Mouse (Mus musculus) layer of hippocampus, adult 8-10 months (tissue): ENCODE measurements around the gene Il6ra. TPM values are rescaled to one million over a fixed set of nuclear protein-coding genes. Genes with fewer than 3 reads are reported as not detected.

Source experiments
- DNase-seq, 2 experiments: peaks; one replicate each; pipeline ENCODE4 v3.0.0; 2022; ENCODE audit warnings: low spot score in 2 of 2
- total RNA-seq, 4 experiments: library from RNA; stranded (reverse); gene quantifications; 2 replicates each; pipeline ENCODE4 v1.2.4; 2022

Gene Il6ra
- total RNA-seq, 4 experiments from 2014 or later: 6.6 to 9.4 (median 8.1) TPM

DNA sequence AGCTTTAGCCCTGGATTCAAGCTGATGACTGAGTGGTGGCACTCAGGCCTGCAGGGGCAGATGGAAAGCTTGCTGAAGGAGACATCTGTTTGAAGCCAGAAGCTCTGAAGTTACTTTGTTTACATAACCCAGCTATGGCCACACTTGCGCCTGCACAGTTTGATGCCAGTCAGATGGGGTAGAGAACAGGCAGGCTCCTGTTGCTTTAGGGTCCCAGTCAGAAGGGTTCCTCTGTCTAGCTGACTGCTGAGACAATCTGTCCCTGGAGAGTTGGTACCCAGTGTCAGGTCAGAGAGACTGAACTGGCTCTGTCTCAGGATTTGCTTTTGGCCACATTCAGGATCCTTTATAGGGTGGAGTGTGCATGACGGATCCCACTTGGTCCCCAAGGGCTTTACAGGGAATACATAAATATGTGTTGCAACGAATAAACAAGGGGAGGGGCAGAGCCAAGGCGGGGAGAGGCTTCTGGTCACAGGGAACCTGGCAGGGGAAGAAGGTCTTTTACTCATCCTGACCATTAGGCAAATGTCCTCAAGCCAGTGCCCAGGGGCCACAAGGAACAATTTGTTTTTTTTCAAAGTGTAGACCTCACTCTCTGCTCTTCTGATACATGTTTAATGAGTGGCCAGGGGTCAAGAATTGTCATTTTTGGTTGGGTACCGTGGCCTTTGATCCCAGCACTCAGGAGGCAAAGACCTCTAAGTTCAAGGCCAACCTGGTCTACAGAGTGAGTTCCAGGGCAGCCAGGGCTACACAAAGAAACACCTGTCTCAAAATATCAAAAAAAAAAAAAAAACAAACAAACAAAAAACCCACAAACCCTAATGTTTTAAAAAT is 3.1 kb downstream of the Il6ra start:
- no peak for DNase-seq

DNA sequence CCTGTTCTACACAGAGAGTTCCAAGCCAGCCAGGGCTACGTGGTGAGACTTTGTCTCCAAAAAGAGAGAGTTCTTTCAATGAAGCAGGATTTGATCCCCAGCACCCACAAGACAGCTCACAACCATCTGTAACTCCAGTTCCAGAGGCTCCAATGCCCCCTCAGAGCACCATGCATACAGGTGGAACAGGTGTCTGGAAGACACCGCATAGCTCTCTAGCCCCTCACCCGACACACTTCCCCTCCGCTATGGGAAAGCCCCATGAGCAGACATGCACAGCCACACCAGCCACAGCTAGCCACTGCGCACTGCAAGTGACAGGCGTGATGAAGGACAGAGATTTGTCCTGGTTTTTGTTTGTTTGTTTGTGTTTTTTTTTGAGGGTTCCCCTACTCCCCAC is 4.2 kb downstream of the Il6ra start:
- no peak for DNase-seq

DNA sequence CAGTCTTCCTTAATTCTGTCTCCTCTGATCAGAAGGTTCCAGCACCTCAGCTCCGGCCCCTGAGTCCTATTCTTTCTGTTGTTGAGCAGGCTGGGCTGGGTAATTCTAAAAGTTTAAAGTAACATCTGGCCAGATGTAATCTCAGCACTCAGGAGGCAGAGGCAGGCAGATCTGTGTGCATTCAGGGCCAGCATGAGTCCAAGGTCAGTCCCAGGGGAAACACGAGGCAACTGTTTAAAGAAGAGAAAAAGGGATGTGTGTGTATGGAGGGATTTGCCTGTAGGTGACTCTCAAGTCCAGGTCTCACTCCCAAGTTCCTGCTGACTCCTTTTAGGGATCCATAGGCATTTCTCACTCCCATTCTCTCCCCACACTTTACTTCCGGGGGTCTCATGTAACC is 5.2 kb downstream of the Il6ra start:
- DNase-seq: no peak

DNA sequence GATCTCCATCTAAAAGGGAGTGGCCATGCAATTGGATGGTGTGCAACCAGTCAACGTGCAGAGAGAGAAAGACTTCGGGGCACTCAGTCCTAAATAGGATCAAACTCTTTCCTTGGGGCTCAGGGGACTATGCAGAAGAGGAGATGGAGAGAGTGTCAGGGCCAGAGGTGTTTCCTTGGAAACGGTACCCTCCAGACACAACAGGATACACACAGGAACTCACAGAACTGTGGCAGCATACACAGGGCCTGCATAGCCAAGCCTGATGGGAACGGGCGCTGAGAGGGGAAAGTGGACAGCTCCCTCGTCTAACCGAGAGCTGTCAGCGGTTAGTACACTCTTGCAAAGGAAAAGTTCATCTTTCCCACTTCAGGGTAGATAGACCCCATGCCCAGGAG is 13.5 kb downstream of the Il6ra start:
- DNase-seq: no peak

DNA sequence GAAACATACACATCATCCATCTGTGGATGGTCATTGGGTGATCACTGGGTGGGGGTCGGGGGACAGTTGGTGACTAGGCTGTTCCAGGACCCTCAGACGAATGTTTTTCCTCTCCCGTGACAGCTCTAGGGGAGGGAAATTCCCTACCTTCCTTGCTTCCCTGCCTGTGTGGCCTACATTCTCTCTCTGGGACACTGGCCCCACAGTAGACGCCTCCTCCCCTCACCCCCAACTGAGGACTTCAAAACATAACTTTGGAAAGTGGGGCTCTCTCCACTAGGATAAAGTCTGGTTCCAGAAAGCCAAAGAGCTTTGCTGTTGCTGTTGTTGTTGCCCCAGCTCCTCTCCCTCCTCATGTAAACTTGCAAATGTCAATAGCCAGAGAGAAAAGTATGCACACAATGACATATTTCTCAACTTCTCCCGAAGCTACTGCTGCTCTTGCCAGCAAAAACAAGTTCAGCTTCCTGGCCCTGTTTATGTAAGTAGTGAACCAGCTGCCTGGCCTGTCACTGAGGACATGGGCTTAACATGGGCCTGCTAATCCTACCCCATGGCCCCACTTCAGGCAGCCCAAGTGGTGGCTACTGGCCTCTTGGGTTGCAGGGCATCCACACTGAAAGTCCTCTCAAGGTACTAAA is 14.0 kb downstream of the Il6ra start:
- no peak for DNase-seq

DNA sequence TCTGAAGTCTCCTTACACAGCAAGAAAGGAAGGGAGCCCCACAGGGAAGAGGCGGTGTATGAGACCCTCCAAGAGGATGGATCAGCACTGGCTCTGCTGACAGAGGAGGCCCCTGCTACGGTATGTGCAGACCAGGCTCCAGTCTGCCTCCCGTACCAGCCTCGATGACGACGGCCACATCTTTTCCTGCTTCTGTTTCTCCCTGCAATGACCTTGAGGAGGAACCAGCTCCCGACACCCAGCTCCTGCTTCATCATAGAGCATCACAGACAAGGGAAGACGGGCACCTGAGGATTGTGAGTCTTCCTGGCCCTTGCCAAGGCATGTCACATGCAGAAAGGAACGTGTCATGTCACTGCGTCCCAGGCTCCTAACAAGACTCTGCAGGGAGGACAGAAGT is 15.0 kb downstream of the Il6ra start:
- no peak for DNase-seq

DNA sequence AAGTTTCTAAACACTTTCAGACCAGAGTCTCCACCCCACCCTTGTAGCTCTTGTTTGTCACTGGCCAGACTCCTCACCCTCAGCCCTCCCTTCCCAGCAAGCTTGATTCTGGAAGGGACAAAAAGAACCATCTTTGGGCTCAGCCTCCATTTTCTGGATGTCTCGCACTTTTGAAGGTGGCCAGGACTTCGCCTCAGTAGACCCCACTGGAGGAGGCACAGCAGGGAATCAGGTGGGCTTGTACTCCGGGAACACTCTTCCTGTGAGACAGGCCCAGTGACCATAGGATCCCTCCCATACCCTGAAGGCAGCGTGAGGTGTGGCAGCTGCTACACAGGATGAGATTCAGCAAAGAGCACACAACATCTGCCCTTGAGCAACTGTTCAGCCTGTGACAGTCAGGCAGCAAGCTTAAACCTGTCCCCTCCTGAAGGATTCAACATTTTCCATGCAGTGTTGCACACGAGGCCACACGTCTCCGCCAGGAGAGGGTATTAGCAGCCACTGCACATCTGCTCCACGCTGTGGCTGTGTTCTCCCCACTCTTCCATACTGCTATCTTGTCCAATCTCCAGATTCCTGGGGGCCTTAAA is 15.7 kb downstream of the Il6ra start:
- DNase-seq: no peak

DNA sequence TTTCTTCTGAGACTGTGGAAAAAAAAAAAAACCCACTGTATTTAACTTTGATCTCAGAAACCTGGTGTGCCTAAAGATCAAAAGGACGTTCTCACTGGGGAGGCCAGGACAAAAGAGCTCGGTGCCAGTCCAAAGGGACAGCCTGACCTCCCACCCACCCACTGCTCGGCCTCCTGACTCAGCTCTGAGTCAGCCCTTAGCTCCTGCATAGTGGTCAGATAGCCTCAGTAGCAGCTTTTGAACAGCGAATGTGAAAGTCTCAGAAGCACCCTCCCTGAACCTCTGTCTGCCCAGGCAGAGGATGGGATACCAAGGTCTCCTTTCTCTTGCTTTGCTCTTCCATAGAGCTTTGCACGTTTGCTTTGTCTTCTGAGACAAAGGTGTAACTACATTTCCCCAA is 16.4 kb downstream of the Il6ra start:
- no peak for DNase-seq

DNA sequence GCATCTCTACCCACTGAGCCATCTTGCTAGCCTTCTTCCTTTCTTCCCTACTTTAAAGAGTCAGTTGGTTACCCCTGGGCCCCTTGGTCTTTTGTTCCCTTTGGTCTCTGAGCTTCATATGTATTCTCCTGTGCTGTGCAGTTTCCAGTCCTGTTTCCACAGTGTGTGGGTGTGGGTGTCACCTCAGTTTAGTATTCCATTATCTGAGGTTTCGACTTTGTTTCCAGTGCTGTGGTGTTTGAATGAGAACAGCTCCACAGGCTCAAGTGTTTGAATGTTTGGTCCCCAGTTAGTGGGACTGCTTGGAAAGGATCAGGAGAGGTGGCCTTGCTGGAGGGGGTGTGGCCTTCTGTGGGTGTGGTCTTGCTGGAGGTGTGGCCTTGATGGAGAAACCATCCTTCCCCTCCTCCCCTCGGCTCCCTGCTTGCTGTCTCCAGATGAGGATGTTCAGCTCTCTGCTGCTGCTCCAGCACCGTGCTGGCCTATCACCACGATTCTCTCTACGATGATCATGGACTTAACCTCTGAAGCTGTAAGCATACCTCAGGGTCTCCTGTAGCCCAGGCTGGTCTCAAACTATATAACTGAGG is 20.4 kb downstream of the Il6ra start:
- no peak for DNase-seq

DNA sequence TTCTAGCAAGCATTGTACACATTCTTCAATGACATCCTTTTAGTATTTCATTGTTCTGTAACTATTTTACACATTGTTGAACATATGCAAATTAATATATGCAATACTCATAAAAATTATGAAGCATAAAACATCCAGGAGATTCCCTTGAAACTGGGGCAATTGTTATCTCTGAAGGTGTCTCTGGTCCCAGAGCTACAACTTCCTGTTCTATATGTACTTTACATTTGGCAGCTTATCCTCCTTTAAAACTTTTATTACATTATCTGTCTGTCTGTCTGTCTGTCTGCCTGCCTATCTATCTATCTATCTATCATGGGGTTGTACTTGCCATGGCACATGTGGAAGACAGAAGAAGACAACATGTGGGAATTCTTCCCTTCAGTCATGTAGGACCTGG is 21.3 kb downstream of the Il6ra start:
- DNase-seq: no peak

DNA sequence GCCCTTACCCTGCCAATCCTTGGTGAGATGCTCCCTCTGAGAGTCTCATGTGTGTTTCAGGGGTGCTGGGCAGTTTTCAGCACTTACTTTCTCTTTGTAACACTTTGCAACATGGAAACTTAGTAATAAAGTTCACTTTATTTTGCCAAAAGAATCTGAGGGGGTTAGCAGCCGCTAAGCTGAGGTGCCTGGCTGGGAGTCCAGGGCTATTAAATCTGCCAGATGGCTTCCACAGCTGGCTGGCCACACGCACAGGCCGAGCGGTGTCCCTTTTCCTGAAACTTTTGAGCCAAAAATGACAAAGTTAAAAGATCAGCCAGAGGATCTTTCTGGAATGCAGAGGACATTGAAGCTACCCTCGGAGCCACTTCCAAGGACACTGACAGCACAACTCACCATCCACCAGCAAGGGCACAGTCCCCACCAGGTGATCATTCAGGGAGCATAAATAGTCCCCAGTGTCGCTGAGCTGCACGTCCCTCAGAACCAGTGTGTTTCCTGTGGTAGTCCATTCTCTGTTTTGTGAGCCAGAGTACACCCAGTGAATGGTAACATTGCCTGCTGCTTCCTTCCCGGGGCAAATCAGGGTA is 23.1 kb downstream of the Il6ra start:
- no peak for DNase-seq

DNA sequence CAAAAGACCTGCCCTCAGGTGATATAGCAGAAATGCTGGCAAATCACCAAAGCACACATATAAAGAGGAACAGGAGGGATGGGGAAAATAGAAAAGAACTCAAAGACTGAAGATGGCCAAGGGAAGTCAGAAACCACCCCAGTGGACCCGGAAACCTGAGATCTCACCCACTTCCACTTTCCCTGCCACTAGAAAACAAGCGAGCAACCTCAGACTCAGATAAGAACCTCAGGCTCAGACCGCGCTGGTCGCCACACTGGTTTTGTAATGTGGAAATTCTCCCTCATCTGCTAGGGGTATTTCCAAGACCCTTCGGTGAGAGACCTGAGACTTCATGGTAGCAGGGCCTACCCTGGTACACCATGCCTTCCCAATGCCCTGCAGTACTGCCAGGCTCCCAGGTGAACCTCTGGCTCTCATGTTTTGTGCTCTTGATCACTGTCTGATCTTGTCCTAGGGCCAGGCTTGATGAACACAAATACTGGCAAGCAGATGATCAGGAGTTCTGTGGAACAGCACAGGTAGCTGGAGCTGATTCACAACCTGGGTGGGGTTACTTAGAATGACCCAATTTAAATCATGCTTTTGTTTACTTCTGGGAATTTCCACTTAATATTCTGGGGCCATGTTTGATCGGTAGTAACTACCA is 25.3 kb downstream of the Il6ra start:
- no peak for DNase-seq

DNA sequence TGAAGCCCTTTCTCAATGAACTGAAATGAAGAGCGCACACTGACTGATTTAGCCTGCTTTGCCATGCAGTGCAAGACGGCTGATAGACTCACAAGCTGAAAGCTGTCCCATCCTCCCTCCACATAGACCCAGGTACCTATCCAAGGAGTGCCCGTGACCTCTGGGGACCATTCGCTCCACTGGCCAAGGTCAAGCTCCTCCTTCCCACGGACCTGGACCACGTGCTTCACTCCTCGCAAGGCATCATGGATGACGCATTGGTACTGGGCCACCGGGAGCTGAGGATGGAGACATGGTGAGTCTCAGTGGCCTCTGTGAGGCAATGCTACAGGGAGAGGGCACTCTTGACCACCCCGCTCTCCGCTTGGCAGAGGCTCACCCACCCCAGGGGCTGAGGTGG is 27.2 kb downstream of the Il6ra start:
- no peak for DNase-seq

DNA sequence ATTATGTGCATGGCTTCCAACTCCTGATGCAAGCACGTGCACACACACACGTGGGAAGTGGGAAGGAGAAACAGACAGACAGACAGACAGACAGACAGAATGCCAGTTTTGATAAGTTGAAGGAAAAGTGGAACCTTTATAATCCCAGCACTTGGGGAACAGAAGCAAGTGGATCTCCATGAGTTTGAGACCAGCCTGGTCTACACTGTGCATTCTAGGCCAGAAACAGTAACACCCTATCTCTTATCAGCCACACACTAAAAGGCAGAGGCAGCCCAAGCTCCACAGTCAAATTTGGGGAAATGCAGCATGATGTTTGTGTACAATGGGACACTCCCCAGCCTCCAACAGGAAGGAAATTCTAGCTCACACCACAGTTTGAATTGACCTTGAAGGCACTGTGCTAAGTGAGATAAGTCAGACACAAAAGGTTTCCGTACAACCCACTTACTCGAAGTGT is 29.4 kb downstream of the Il6ra start:
- no peak for DNase-seq

DNA sequence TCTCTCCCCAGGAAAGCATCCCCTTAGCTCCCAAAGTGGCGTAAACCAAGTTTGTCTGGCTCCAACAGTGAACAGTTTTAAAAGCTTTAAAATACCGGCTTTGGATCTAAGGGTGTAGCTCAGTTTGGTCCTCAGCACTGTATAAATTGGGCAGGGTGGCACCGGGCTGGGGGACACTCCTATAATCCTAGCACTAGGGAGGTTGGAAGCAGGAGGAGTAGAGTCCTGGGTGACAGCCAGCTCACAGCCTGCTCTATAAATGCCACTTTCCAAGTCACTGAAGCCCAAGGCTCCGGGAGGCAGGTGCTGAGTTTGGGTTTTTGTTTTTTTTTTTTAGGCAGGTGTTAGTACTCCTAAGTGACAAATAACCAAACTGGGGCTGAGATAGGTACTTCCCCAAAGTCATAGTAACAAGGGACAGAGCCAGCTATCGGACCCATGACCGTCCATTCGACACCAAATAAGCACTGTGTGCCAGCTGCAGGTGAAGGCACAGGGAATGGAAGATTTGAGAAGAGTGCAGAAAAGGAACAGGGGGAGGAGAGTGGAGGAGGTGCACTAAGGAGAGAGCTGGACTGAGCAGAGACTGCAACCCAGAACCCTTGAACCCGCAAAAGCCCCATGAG is 30.3 kb downstream of the Il6ra start:
- no peak for DNase-seq

DNA sequence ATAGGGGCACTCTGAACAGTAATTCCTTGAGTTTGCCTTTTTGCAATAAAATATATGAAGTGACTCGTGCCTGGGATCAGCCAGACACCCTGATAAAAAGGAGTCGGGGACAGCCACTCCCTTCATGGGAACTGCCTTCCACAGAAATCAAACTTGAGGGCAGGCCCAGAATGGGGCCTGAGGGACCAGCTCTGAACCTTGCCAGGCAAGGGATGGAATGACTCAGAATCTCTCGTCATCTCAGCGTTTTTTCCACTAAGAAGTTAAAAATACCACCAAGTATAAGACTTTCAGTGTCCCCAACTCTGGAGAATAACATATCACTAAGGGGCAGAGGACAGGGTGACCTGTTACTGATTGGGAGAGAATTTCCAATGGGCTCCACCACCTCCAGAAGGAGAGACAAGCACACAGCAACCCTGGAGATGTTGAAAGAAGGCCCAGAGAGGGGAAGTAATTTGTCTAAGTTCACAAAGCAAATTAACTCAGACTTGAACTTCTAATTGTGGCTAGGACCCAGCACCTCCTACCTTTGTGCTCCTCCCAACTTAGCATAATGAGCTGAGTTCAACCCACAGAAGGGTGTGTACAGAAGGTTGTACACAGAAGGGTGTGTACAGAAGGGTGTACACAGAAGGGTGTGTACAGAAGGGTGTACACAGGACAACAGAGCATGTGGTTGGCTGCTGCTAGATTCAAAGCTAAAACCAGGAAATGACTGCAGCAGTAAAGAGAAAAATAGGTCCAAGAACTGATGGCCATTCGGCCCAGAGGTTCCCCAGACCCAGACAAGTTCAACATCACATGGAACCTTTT is 32.8 kb downstream of the Il6ra start:
- DNase-seq: no peak

DNA sequence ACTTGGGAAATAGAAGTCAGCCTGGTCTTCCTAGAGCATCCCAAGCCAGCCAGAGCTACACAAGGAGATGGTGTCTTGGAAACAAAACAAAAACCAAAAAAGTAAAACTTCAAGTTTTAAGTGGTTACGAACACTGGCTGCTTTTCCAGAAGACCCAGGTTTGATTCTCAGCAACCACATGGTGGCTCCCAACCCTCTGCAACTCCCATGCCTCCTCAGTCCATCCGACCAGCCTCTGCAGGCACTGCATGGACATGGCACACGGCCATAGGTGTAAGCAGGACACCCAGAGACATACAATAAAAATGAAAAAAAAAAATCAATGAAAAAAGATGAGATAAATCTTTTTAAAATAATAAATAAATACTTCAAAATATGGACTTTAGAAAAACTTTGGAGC is 33.7 kb downstream of the Il6ra start:
- no peak for DNase-seq

DNA sequence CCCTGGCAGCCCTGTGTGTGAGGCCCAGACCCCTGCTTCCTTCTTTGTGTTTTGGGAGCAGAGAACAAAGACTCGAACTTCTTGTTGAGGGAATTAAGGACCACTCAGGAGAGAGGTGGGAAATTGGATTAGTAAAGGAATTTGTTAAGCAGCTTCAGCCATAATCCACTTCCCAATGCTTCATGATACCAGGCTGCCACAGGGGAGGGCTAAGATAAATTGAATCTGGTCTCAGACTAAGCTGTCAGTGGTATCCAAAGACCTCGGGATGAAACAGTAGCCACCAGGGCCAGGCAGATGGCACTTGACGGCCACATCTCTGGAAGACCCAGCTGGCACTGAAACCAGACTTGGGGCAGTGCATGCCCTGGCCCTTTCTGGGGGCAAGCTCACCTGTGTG is 34.5 kb downstream of the Il6ra start:
- DNase-seq: no peak

DNA sequence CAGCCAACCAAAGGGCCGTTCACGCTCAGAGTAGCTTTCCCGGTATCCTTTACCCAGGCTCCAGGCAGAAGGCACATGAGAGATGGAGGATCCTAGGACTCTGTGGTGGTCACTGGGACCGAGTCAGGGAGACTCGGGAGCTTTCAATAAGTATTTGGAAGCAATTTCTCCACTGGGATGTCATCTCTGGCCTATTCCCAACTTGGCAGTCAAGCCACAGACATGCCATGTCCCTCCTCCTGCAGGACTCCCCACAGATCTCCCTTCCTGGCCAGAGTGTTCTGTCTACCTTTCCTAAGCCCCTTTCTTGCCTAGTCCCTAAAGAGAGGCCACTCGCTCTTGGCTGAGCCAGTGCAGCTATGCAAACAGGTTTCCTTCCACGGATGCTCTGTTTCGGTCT is 35.9 kb downstream of the Il6ra start:
- no peak for DNase-seq

DNA sequence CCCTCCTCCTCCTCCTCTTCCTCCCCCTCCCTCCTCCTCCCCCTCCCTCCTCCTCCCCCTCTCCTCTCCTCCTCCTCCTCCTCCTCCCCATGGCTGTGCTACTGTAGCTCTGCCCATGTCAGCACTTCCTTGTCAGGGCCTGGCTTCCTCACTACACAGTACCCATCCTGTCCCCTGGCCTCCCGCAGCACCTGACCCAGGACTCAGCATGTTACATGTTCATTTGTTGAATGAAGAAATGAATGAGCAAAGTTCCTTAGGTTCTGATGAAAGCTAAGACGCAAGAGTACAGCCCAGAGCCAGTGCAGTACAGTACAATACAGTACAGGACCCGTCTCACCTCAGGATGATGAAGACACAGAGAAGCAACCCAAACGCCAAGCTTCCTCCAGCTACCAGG is 36.5 kb downstream of the Il6ra start:
- DNase-seq: no peak
